Mouse (Mus musculus) heart, postnatal 0 days (tissue): ENCODE results near the gene 1810062G17Rik. TPM values are rescaled to one million over a fixed set of nuclear protein-coding genes. Genes with fewer than 3 reads are reported as not detected.

Experiments
- ATAC-seq: fragments of 200-750 bp; cut with Nextera tagmentation; 2 replicates; pipeline ENCODE4 v1.8.0; 2017; ENCODE audit warnings: low read depth, moderate number of reproducible peaks, moderate library complexity; ENCODE audit not compliant: insufficient read depth
- DNase-seq: peaks from one replicate; pipeline ENCODE4 v3.0.0-alpha.2; 2016; ENCODE audit warnings: low spot score
- H3K27ac ChIP-seq: fragments of 300-500 bp; sonication (generic); 2 replicates; pipeline ENCODE4 v1.5.1; 2014; ENCODE audit warnings: low read depth, mild to moderate bottlenecking
- H3K27me3 ChIP-seq: fragments of 300-500 bp; sonication (generic); 2 replicates; pipeline ENCODE4 v1.6.1; 2014; ENCODE audit warnings: low read length, mixed read lengths; ENCODE audit not compliant: control insufficient read depth, insufficient read depth
- H3K36me3 ChIP-seq: fragments of 300-500 bp; sonication (generic); replicated peaks from 2 replicates; pipeline ENCODE4 v1.6.1; 2014; ENCODE audit warnings: low read length, mixed read lengths; ENCODE audit not compliant: control insufficient read depth, insufficient read depth
- H3K4me1 ChIP-seq: fragments of 300-500 bp; sonication (generic); 2 replicates; pipeline ENCODE4 v1.6.1; 2014; ENCODE audit warnings: antibody characterized with exemption; ENCODE audit not compliant: control insufficient read depth, insufficient read depth
- H3K4me2 ChIP-seq: fragments of 300-500 bp; sonication (generic); 2 replicates; pipeline ENCODE4 v1.6.1; 2014; ENCODE audit warnings: low read depth, mild to moderate bottlenecking, low read length, moderate library complexity
- H3K4me3 ChIP-seq: fragments of 300-500 bp; sonication (generic); 2 replicates; pipeline ENCODE4 v1.5.1; 2014; ENCODE audit warnings: low read depth, low read length
- H3K9ac ChIP-seq: fragments of 300-500 bp; sonication (generic); replicated peaks from 2 replicates; pipeline ENCODE4 v1.6.1; 2014; ENCODE audit warnings: low read depth, low read length, mixed read lengths
- H3K9me3 ChIP-seq: fragments of 300-500 bp; sonication (generic); replicated peaks from 2 replicates; pipeline ENCODE4 v1.6.1; 2016; ENCODE audit warnings: low read length; ENCODE audit not compliant: control insufficient read depth
- CTCF ChIP-seq: IDR thresholded peaks from 2 replicates; pipeline ENCODE4 v1.5.1; 2016; ENCODE audit warnings: antibody characterized with exemption, control low read depth, low read depth
- EP300 ChIP-seq: IDR thresholded peaks from 2 replicates; pipeline ENCODE4 v1.6.1; 2016; ENCODE audit warnings: antibody characterized with exemption, low read depth
- WGBS: fragments of 180-500 bp; shearing (Covaris S2); extraction: QIAGEN DNeasy Blood & Tissue Kit; methylation state at CpG from one replicate; pipeline ENCODE4 v1.1.7; 2014; 5-methylcytosine and 5-hydroxymethylcytosine counted together
- polyA plus RNA-seq: library from polyadenylated mRNA; unstranded; fragments of >200 nt; fragmentation: Nextera tagmentation; extraction: Ambion mirVana; gene quantifications from 2 replicates; pipeline ENCODE4 v1.2.1, GENCODE M21; 2015
- total RNA-seq: library from RNA; depleted of rRNA; stranded (reverse); fragments of >200 nt; gene quantifications from 2 replicates; pipeline ENCODE4 v1.2.3, GENCODE M21; 2014; ENCODE audit warnings: low replicate concordance

1810062G17Rik gene
- total and polyA plus RNA-seq, 2 experiments from 2014 or later, result 1.8 TPM; not detected in 1

DNA sequence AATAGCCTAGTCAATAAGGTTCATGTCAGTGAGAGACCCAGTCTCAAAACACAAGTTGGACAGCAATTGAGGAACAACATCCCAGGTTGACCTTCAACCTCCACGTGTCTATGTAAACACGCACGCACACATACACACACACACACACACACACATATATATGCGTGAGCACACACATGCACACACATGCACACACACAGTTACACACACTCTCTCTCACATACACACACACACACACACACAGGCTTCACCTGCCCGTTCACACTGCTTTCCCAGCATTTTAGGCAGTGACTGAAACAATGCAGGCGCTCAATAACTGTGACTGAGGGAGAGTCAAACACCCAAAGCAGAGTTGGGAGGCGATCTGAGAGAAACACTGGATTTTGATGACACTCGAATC, 29.6 kb downstream of the 1810062G17Rik start:
- no peaks in the 10 kb centered on the region for H3K27me3 ChIP-seq
- TF ChIP-seq EP300, result no peak
- no peak for TF ChIP-seq CTCF
- DNase-seq (no peak), ATAC-seq (no peak)
- no peak overlapping the region for H3K27ac ChIP-seq
- H3K4me2 ChIP-seq, result no peak overlapping the region
- no peak overlapping the region for H3K4me3 ChIP-seq
- no peak overlapping the region for H3K9ac ChIP-seq
- H3K36me3 ChIP-seq, result no peaks in the 10 kb centered on the region
- no peaks in the 10 kb centered on the region for H3K9me3 ChIP-seq
- H3K4me1 ChIP-seq, result no peaks in the 10 kb centered on the region
- WGBS, result 79% methylated on average over 8 of the region's 8 CpGs

DNA sequence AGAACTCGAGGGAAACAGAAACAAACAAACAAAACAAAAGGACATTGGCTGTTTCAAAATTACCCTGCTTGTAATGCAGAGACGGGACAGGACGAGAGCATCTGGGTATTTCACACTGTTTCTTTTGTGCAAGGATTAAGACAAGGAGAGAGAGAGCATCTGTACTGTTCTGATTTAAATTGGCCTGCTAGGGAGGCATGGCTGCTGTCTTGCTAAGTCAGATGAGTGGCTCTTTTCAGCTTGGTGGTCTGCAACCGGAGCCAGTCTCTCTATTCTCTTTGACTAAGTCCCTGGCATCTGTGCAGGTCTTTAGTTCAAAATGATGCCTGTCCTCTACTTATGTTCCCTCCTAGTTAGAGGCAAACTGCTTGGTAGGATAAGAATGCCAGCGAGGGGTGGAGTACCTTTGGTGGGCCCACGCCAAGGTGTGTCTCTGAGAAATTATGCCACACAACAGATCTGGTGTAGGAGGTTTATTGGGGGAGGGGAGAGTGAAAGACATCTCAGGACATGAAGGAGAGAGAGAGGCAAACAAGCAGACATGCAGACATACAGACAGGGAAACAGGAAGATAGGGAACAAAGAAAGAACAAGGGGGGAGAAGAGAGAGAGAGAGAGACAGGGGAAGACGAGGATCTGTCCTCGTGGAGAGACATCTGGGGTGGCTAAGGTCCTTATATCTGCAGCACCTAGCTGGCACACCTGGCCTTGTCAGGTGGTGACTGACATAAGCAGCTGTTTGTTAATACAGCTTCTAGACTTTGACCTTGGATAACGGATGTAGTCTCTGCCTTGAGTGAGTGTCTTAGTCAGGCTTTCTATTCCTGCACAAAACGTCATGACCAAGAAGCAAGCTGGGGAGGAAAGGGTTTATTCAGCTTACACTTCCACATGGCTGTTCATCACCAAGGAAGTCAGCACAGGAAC, 30.3 kb downstream of the 1810062G17Rik start:
- no peaks in the 10 kb centered on the region for H3K9me3 ChIP-seq
- no peak overlapping the region for H3K4me2 ChIP-seq
- ATAC-seq (no peak), DNase-seq (no peak)
- no peak for TF ChIP-seq EP300
- no peak for TF ChIP-seq CTCF
- no peaks in the 10 kb centered on the region for H3K36me3 ChIP-seq
- no peak overlapping the region for H3K27ac ChIP-seq
- H3K4me1 ChIP-seq, result no peaks in the 10 kb centered on the region
- WGBS, result 57% methylated on average over 10 of the region's 10 CpGs
- no peak overlapping the region for H3K9ac ChIP-seq
- H3K27me3 ChIP-seq, result no peaks in the 10 kb centered on the region
- no peak overlapping the region for H3K4me3 ChIP-seq

DNA sequence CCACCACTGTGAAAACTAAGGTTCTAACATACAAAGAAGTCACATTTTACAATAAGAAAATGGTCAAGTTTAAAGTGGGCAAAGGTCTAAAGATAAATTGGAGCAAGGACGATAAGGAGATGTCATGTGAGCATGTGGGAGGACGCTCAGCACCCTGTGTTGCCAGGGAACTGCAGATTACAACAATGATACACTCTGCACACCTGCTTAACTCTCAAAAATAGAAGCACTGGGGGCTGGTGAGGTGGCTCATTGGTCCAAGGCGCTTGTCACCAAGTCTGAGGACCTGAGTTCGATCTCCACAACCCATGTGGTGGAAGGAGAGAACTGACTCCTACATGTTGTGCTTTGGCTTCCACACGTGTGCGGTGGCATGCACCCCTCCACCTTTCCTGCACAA, 35.8 kb downstream of the 1810062G17Rik start:
- ATAC-seq (no peak), DNase-seq (no peak)
- H3K9ac ChIP-seq, result no peak overlapping the region
- no peaks in the 10 kb centered on the region for H3K4me1 ChIP-seq
- H3K9me3 ChIP-seq, result no peaks in the 10 kb centered on the region
- H3K4me3 ChIP-seq, result no peak overlapping the region
- TF ChIP-seq EP300, result no peak
- TF ChIP-seq CTCF, result no peak
- H3K27me3 ChIP-seq, result no peaks in the 10 kb centered on the region
- 73% methylated on average over 6 of the region's 6 CpGs for WGBS
- no peak overlapping the region for H3K4me2 ChIP-seq
- no peaks in the 10 kb centered on the region for H3K36me3 ChIP-seq
- no peak overlapping the region for H3K27ac ChIP-seq

DNA sequence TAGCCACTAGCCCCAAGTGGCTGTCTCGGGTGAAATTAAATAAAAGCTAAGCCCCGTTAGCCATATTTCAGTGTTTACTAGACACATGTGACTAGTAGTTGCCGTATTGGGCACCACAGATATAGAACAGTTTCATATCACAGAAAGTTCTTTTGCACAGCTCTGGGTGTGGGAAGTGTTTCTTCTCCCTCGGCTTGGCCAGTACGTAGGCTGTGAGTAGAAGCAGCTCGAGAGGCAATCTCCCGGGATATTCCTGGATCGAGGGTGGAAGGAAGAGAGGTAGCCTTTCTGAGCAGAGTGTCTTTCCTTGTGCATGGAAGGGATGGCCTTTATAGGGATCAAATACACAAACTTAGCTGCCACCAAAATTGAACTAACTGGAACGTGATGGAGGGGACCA, 40.5 kb downstream of the 1810062G17Rik start:
- Histone ChIP-seq H3K9ac (no peak overlapping the region), H3K4me3 (no peak overlapping the region), H3K4me2 (no peak overlapping the region), H3K4me1 (0 out of 2 replicates have a peak, but pooled peaks cover 3% of the 10 kb centered on the region), H3K9me3 (no peaks in the 10 kb centered on the region), H3K27me3 (peaks cover 13% of the 10 kb centered on the region), H3K36me3 (no peaks in the 10 kb centered on the region), H3K27ac (no peak overlapping the region)
- ATAC-seq, result no peak
- TF ChIP-seq CTCF (no peak), EP300 (no peak)
- DNase-seq, result no peak
- WGBS, result 70% methylated on average over 9 of the region's 9 CpGs

DNA sequence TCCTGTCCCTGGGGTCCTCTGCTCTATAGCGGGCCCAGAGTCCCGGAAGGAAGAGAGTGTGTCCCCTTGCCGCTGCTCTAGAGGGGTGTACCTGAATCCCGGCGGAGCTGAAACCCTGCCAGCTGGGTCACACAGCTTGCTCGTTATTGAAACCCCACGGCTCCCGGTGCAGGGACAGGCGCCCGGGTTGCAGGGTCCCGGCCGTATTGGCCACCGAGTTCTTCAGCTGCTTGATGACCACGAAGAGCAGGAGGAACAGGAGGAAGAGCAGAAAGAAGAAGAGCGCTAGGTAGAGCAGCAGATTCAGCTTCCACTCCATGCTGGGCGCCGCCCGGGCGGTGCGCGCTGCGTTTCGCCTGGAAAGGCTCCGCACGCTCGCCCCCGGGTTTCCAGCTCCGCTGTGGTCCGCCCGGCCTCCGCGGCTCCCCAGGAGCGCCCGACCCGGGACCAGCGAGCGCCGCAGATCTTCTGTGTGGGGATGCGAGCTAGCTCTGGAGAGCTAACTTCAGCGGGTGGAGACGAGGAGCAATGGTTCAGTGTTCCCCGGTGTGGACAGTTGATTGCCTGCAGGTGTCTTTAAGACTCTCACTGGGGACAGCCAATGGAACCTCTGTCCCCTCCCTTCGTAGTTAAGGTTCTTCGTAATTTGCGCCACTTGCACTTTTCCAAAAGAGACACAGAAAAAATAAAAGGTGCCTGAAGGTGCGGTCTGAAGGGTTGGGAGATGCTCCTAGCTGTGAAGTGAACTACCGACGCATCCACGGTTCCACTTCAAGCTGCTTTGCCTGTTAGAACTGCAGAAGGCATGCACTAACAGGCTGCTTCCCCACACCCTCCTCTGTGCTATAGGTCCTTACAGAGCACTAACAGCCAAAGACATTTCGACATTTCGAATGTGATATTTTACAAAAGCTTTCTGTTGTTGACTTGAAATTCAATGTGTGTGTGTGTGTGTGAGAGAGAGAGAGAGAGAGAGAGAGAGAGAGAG, 45.6 kb downstream of the 1810062G17Rik start, which contains the start of gene Gm11549:
TSS of gene Gm11549 (minus strand) at position 741 of the 988 bp plus-strand sequence.
- no peak for DNase-seq
- H3K27ac ChIP-seq, result no peak within 1 kb of the TSS
- peak within 1 kb of the TSS; percentile 58 for H3K4me3 ChIP-seq
- peaks cover 3% of the 10 kb centered on the region; the same call in 1 of the 2 replicates for H3K4me1 ChIP-seq
- 2% methylated on average over 47 of the region's 51 CpGs for WGBS
- peaks cover 24% of the 10 kb centered on the region for H3K27me3 ChIP-seq
- no peaks in the 10 kb centered on the region for H3K9me3 ChIP-seq
- H3K4me2 ChIP-seq, result peak within 1 kb of the TSS; percentile 93
- peak; percentile 53 for ATAC-seq
- H3K36me3 ChIP-seq, result no peaks in the 10 kb centered on the region
- H3K9ac ChIP-seq, result peak within 1 kb of the TSS; percentile 43; the same call in 1 of the 2 replicates
- TF ChIP-seq CTCF (no peak), EP300 (no peak)
